Mouse (Mus musculus) kidney, postnatal 25 days (tissue): Measurements from ENCODE around the gene Gm49392.
"Not testable (repeated sequence)": the region's sequence is repeated elsewhere in the genome, so short reads cannot be mapped to it uniquely, and the experiment has no call there.

Source experiments
- DNase-seq, 2 experiments: peaks; one replicate each; pipeline ENCODE4 v3.0.0; 2021; ENCODE audit warnings: mixed read lengths in 2 of 2

The Gm49392 gene

GRCm38 (mm10) chr13:60896794-60897193 is at the start of gene Gm49392:
Gene Gm49392 (minus strand): TSS chr13:60896894.
- not testable (repeated sequence) for DNase-seq

DNA sequence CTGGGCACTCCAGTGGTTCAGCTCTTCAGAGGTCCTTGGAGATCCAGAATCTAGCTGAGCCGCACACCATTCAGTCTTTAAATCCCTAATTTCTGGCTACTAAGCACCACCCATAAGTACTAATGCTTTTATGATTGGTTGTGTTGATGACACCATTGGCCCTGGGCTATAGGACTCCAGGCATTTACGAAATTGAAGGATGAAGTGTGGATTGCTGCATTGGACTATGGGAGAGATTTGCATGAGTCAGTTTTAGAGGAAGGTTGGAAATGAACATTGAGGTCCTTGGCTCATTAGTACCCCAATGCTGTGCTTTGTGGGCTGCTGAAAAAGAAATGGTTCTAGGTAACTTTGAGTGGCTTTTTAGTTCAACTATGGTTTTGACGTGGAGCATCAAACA is 45.2 kb upstream of the Gm49392 start, which contains the start of gene Tpbpa:
Gene Tpbpa (minus strand): TSS at position 101 of the 400 bp plus-strand sequence.
- DNase-seq = not testable (repeated sequence)

DNA sequence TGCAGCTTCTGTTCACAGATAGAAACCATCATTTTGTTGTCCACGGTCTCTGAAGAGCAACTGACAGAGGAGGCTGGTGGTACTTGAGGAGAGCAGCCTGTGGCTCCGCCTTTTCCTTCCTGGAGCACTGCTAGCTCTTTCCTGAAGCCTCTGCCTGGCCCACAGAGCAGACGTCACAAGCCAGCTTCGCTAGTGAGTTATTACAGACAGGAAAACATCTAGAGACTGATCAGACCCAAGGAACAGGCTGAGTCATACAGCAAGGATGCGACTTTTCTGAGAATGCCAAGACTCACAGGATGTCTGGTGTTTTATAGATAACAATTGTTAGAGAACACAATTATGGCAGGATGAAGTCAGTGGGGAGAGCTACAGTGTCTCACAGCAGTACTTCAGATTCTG is 39.8 kb upstream of the Gm49392 start, which contains the start of the genes Gm49391 and Ctla2a:
Gene Gm49391 (minus strand): TSS at position 72 of the 402 bp plus-strand sequence.
Gene Ctla2a (minus strand): TSS at position 126 of the 402 bp plus-strand sequence.
- DNase-seq = peak; percentile 54 to 84

- not testable (repeated sequence) for DNase-seq
These were observed 38.8 kb upstream of the Gm49392 start, which contains the start of gene Gm49393 for GRCm38 (mm10) chr13:60935490-60935889. Gene Gm49393 (minus strand): TSS chr13:60935590.

- not testable (repeated sequence) for DNase-seq
These were observed 8.1 kb upstream of the Gm49392 start, which contains the start of gene Tpbpb for GRCm38 (mm10) chr13:60904780-60905179. Gene Tpbpb (minus strand): TSS chr13:60904880.

GRCm38 (mm10) chr13:60897328-60897727 is 634 bp upstream of the Gm49392 start, which contains the start of gene Ctla2b:
Gene Ctla2b (minus strand): TSS chr13:60897447.
- peak; percentile 54 to 84 for DNase-seq

DNA sequence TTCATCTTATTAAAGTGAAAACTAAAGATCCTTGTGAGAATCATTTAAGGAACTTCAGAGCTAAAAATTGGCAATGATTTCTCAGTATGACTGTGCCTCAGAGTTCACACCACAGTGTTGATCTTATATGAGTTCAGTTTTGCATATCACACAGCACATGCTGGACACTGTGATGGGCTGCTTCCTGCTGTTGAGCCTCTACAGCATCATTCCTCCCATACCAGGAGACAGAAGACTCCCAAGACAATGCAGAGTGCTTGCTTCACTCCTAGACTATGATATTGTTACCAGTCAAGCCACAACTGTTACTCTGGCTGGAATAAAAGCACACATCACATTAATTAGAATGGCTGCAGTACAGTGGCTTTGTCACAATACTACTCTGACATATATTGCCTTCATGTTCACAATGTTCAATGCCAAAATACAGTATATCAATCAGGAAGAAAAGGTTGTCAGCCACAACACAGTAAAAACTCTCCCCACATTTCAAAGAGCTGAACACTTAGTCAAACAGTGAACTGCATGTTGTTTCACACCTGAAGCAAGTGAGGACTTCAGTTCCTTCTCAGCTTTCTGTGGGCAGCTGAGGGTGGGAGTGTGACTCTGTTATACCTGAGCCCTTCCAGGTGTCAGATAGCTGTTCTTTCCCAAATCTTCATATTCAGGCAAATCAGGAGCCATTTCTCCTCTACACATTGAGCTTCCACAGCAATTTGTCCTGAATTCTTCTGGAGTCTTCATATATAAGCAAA is 1.1 kb downstream of the Gm49392 start:
- no peak for DNase-seq

- no peak for DNase-seq
These were observed 4.4 kb downstream of the Gm49392 start for GRCm38 (mm10) chr13:60892301-60892700.

DNA sequence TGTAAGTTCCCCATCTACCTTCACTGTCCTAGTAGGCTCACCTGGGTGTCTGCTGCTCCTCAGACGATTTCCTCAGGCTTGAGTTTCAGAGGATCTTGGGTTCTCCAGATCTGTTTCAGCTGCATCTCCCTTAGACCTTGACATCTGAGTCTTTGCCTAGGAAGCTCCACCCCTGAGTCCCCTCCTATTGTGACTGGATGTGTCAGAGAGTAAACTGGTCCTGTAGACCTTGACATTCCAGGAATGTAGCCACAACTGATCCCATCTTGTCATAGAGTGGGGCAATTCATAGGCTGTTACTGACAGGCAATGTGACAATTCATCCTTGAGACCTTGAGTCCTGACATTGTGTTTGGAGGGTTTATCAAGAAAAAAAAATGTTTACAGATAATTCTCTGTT is 32.4 kb downstream of the Gm49392 start, which contains the start of gene 4930486L24Rik:
Gene 4930486L24Rik (minus strand): TSS at position 195 of the 400 bp plus-strand sequence.
- DNase-seq = no peak

- no peak for DNase-seq
These were observed 48.2 kb downstream of the Gm49392 start for GRCm38 (mm10) chr13:60848241-60849120.

GRCm38 (mm10) chr13:60843153-60843552 is 53.5 kb downstream of the Gm49392 start:
- no peak for DNase-seq

DNA sequence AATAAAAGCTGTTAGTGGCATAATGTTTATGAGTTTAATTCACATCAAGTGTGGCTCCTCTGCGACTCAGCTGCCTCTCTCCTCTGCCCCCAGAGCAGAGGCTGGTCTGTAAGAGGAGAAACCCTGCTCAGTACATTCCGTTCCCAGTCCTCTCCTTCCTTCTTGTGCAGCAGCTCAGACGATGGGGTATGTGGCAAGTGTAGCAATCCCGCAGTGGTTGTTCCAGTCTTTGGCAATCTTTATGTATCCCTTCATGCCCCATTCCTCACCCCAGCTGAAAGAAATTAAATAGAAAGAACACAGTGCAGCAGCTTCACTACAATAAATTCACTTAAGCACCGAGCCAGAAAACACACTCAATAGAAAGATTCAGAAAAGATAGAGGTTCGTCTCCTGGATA is 54.0 kb downstream of the Gm49392 start:
- DNase-seq = no peak

GRCm38 (mm10) chr13:60839353-60839902 is 57.3 kb downstream of the Gm49392 start:
- DNase-seq = no peak

GRCm38 (mm10) chr13:60826052-60826451 is 70.6 kb downstream of the Gm49392 start:
- peak in 1 of 2 experiments; percentile 13 for DNase-seq

DNA sequence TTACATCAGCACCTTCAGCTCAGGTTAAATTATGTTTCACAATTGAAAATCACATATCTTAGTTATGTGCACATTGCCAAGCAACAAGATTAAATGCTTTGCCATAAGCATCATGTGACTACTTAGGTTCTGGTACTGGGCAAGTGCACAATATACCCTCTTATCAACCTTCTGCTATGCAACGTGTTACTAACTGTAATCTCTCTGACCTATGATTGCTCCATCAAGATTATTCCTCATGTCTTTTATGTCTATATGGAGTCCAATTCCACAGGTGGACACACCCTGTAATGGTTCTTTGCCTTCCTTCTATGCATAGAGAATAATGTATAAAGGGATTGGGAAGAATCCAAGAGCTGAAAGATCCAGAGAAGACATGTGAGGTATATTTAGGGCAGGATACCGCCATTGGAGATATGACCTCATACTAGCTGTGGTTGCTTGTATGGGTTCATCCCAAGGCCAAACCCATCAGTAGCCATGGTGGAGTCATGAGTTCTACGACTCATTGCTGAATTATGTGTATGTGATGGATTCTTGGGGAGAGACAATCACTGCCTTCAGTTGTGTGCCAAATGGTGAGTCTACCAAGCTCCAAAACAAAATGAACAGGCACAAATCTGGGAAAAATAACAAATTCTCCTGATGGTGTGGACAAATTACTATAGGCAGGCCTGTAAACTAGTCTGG is 76.1 kb downstream of the Gm49392 start:
- no peak for DNase-seq

DNA sequence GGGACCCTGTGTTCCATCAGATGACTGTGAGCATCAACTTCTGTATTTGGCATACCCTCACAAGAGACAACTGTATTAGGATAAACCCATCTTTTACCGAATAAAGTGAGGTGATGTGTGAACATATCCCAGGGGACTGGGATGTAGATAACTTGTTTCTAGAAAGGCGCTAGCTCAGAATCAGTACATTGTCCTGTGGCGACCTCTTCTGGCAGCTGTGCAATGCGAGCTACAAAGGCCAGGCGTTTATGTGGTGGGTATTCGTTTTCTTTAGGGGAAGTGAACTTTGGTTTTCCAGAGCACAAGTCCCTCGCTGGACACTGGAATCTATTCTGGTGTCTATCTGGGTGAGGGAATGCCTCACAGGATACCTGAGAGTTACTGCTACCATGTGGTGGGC is 77.2 kb downstream of the Gm49392 start:
- DNase-seq = peak in 1 of 2 experiments; percentile 62

DNA sequence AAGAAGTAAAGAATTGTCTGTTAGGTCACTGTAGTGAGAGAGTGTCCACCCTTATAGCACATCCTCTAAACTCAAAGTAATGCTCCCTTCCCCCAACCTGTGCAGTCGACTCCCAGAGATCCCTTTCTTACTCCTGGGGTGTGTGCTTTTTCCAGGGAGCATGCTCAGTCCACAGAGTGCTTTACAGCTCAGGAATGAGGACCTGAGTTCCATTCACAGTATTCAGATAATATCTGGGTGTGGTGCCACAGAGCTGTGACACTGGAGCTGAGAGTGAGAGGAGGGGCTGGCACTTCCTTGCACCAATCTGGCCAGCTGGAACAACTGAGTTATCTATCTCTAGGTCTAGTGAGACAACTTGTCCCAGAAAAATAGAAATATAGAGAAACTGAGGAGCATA is 83.0 kb downstream of the Gm49392 start:
- no peak for DNase-seq

- DNase-seq = no peak
These were observed 83.9 kb downstream of the Gm49392 start for GRCm38 (mm10) chr13:60812768-60813167.

GRCm38 (mm10) chr13:60809690-60810089 is 87.0 kb downstream of the Gm49392 start:
- DNase-seq = no peak

DNA sequence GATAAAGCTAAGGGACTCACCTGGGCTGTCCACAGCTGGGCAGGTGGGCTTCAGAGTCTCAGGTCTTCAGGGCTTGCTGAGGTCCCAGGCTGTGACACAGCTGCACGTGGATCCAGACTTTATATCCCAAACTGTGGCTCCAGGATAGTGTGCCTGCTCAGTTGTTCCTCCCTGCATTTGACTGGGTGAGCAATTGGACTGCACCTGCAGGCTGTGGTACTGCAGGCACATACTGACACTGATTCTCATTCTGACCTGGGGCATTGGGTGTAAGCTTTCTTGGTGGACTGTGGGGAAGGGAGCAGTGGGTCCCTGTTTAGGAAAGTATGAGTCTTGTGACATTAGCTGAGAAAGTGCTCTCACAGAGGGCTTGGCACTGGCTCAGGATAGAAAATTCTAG is 93.9 kb downstream of the Gm49392 start, which contains the start of gene Ctsll3:
Gene Ctsll3 (minus strand): TSS at position 101 of the 400 bp plus-strand sequence.
- no peak for DNase-seq
